Mouse (Mus musculus) MEL (cell line): Measurements from ENCODE around the gene Ano6.

Experiments used
- KAT2A ChIP-seq: conservative IDR thresholded peaks from 2 replicates; pipeline ENCODE4 v1.6.1; 2012; ENCODE audit warnings: low read depth, low read length, improper control_type of control experiment, inconsistent platforms
- SIN3A ChIP-seq: IDR thresholded peaks from 2 replicates; pipeline ENCODE4 v1.6.1; 2012; ENCODE audit warnings: low read length, improper control_type of control experiment, inconsistent platforms
- USF2 ChIP-seq, 2 experiments: IDR thresholded peaks; 2 replicates each; pipeline ENCODE4 v1.6.1; 2011 to 2012; ENCODE audit warnings: improper control_type of control experiment in 2 of 2, low read length in 2 of 2, borderline replicate concordance in 1 of 2, inconsistent platforms in 1 of 2, low read depth in 1 of 2, mild to moderate bottlenecking in 1 of 2; ENCODE audit not compliant: insufficient read depth in 1 of 2
- ZC3H11A ChIP-seq: IDR thresholded peaks from 2 replicates; pipeline ENCODE4 v1.6.1; 2012; ENCODE audit warnings: low read depth, mild to moderate bottlenecking, inconsistent platforms, low read length, improper control_type of control experiment

DNA sequence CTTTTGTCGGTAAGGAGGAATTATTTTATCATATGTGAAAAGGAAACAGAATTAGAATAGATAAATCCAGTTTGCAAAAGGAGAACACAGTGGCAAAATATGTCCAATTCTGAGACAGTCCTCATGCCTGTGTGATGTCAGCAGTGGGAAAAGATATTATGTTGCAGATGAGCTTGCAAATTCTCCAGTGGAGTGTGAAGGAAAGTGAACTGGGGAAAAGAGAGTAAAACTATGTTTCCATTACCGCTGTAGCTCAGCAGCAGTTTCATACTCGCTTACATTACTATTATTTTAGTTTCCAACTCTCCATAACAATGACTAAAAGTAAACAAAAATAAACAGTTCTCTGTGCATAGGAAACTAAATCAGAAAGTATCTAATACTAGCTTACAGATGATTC, 229.8 kb downstream of the Ano6 start:
- no peak for TF ChIP-seq SIN3A
- TF ChIP-seq KAT2A = no peak
- TF ChIP-seq ZC3H11A = no peak
- TF ChIP-seq USF2 (IDR thresholded peaks at IDR 0.05; ENCODE audit: borderline replicate concordance in 1 of 2, insufficient read depth in 1 of 2, low read depth in 1 of 2, low read length in 2 of 2) = no peak
